Mouse (Mus musculus): ENCODE measurements around the gene Mypn. TPM values are rescaled to one million over a fixed set of nuclear protein-coding genes. Genes with fewer than 3 reads are reported as not detected.

Mypn gene
- polyA plus RNA-seq, 1 experiment from 2014 or later, result 1.1 TPM

DNA sequence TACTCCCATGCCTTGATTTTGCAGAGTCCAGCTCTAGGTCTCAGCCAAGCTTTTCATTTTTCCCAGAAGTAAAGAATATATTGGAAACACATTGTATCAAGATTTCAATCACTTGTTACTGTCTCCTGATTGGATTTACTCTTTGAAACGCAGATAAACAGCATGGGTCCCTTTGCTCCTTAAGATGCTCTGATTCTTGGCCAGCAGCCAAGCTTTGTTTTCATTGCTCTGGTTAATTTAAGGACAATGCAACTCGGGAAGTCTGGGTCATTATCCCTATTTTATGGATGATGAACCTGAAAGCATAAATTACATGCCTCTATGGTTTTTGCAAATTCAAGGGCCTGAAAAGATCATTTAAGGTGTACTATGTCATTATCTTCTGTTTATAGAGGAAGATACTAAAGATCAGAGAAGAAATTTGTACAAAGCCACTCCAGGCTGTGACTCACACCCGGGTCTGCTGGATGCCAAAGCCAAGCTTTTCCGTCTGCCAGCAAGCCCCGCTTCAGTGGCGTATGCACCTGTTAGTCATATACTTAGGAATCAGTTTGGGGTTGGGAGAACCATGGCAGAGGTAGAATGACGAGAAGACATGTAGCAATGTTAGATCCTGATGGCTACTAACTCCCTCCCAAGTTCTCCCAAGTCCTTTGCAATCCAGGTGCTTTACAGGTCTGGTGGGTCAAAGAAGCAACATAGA, 17.5 kb upstream of the Mypn start:
- Histone ChIP-seq H3K4me3 (ENCODE audit: low read depth, low read length) (no peak overlapping the region), H3K27me3 (ENCODE audit: control insufficient read depth, insufficient read depth, low read length) (no peaks in the 10 kb centered on the region), H3K27ac (ENCODE audit: low read depth, low read length) (no peak overlapping the region), H3K36me3 (ENCODE audit: control insufficient read depth, insufficient read depth, low read length) (no peaks in the 10 kb centered on the region), H3K4me1 (ENCODE audit: control insufficient read depth, insufficient read depth, low read length) (no peaks in the 10 kb centered on the region), H3K9ac (replicated peaks; ENCODE audit: low read depth, low read length) (no peak overlapping the region), H3K9me3 (ENCODE audit: control insufficient read depth, low read length) (no peaks in the 10 kb centered on the region), H3K4me2 (ENCODE audit: low read depth, low read length) (no peak overlapping the region)
- ATAC-seq (ENCODE audit: low read depth), result no peak
- 49% methylated on average over 7 of the region's 7 CpGs for WGBS

GRCm38 (mm10) chr10:63208871-63209270, 5.1 kb upstream of the Mypn start:
- no peaks in the 10 kb centered on the region for H3K36me3 ChIP-seq (ENCODE audit: control insufficient read depth, insufficient read depth, low read length)
- no peak overlapping the region for H3K9ac ChIP-seq (replicated peaks; ENCODE audit: low read depth, low read length)
- no peak for ATAC-seq (ENCODE audit: low read depth)
- H3K9me3 ChIP-seq (ENCODE audit: control insufficient read depth, low read length), result no peaks in the 10 kb centered on the region
- H3K27me3 ChIP-seq (ENCODE audit: control insufficient read depth, insufficient read depth, low read length), result no peaks in the 10 kb centered on the region
- no peak overlapping the region for H3K4me2 ChIP-seq (ENCODE audit: low read depth, low read length)
- 64% methylated on average over 6 of the region's 6 CpGs for WGBS
- no peak overlapping the region for H3K27ac ChIP-seq (ENCODE audit: low read depth, low read length)
- H3K4me3 ChIP-seq (ENCODE audit: low read depth, low read length), result no peak overlapping the region
- H3K4me1 ChIP-seq (ENCODE audit: control insufficient read depth, insufficient read depth, low read length), result no peaks in the 10 kb centered on the region

DNA sequence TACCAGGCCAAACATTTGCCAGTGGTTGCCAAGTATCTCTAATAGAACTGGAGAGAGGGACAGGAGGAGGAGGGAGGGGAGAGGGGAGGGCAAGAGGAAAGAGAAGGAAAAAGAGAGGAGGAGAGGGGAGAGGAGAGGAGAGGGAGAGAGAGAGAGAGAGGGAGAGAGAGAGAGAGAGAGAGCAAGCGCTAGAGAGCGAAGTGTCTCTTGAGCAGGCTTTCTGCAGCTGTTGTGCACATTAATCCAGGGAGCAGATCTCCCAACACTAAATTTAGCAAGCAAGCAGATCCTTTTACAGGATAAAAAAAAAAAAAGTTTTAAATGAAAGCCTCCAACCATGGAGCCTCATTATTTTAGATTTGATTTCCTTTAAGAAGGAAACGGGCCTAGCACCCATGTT, 750 bp downstream of the Mypn start:
- no peaks in the 10 kb centered on the region for H3K36me3 ChIP-seq (ENCODE audit: control insufficient read depth, insufficient read depth, low read length)
- no peaks in the 10 kb centered on the region for H3K27me3 ChIP-seq (ENCODE audit: control insufficient read depth, insufficient read depth, low read length)
- no peak overlapping the region for H3K27ac ChIP-seq (ENCODE audit: low read depth, low read length)
- 71% methylated on average over 3 of the region's 3 CpGs for WGBS
- no peak overlapping the region for H3K4me3 ChIP-seq (ENCODE audit: low read depth, low read length)
- H3K9me3 ChIP-seq (ENCODE audit: control insufficient read depth, low read length), result no peaks in the 10 kb centered on the region
- no peak for ATAC-seq (ENCODE audit: low read depth)
- no peak overlapping the region for H3K4me2 ChIP-seq (ENCODE audit: low read depth, low read length)
- no peak overlapping the region for H3K9ac ChIP-seq (replicated peaks; ENCODE audit: low read depth, low read length)
- H3K4me1 ChIP-seq (ENCODE audit: control insufficient read depth, insufficient read depth, low read length), result no peaks in the 10 kb centered on the region

- Histone ChIP-seq H3K36me3 (ENCODE audit: control insufficient read depth, insufficient read depth, low read length) (no peaks in the 10 kb centered on the region), H3K27me3 (ENCODE audit: control insufficient read depth, insufficient read depth, low read length) (no peaks in the 10 kb centered on the region), H3K9ac (replicated peaks; ENCODE audit: low read depth, low read length) (no peak overlapping the region), H3K4me1 (ENCODE audit: control insufficient read depth, insufficient read depth, low read length) (no peaks in the 10 kb centered on the region), H3K9me3 (ENCODE audit: control insufficient read depth, low read length) (no peaks in the 10 kb centered on the region), H3K27ac (ENCODE audit: low read depth, low read length) (no peak overlapping the region), H3K4me3 (ENCODE audit: low read depth, low read length) (no peak overlapping the region), H3K4me2 (ENCODE audit: low read depth, low read length) (no peak overlapping the region)
- 83% methylated on average over 8 of the region's 8 CpGs for WGBS
- ATAC-seq (ENCODE audit: low read depth), result no peak
Measured at GRCm38 (mm10) chr10:63201534-63201933, 2.2 kb downstream of the Mypn start.

GRCm38 (mm10) chr10:63199008-63199407, 4.7 kb downstream of the Mypn start:
- no peak for ATAC-seq (ENCODE audit: low read depth)
- WGBS, result 81% methylated on average over 4 of the region's 4 CpGs
- Histone ChIP-seq H3K36me3 (ENCODE audit: control insufficient read depth, insufficient read depth, low read length) (no peaks in the 10 kb centered on the region), H3K4me1 (ENCODE audit: control insufficient read depth, insufficient read depth, low read length) (no peaks in the 10 kb centered on the region), H3K4me3 (ENCODE audit: low read depth, low read length) (no peak overlapping the region), H3K9ac (replicated peaks; ENCODE audit: low read depth, low read length) (no peak overlapping the region), H3K27ac (ENCODE audit: low read depth, low read length) (no peak overlapping the region), H3K9me3 (ENCODE audit: control insufficient read depth, low read length) (no peaks in the 10 kb centered on the region), H3K4me2 (ENCODE audit: low read depth, low read length) (no peak overlapping the region), H3K27me3 (ENCODE audit: control insufficient read depth, insufficient read depth, low read length) (no peaks in the 10 kb centered on the region)

DNA sequence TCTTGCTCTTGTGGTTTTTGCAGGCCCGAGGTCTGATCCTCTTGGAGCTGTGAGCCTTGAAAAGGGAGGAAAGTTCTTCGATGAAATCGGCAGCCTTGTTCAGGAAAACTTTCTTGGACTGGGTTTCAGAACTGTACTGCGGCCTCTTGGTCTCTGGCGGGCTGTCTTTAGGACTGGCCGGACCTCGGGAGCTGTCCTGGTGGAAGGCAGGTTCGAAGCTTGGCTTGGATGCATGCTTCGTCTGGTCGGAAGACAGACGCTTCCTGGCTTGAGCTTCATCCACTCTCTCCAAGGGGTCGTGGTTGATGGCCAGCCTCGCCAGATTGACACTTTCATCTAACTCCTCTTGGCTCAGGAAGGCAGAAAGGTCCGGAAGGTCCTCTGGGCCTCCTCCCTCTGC, 11.0 kb downstream of the Mypn start:
- WGBS, result 87% methylated on average over 14 of the region's 14 CpGs
- H3K4me2 ChIP-seq (ENCODE audit: low read depth, low read length), result no peak overlapping the region
- H3K4me3 ChIP-seq (ENCODE audit: low read depth, low read length), result no peak overlapping the region
- no peaks in the 10 kb centered on the region for H3K36me3 ChIP-seq (ENCODE audit: control insufficient read depth, insufficient read depth, low read length)
- ATAC-seq (ENCODE audit: low read depth), result no peak
- no peaks in the 10 kb centered on the region for H3K4me1 ChIP-seq (ENCODE audit: control insufficient read depth, insufficient read depth, low read length)
- H3K9me3 ChIP-seq (ENCODE audit: control insufficient read depth, low read length), result no peaks in the 10 kb centered on the region
- H3K27me3 ChIP-seq (ENCODE audit: control insufficient read depth, insufficient read depth, low read length), result no peaks in the 10 kb centered on the region
- H3K27ac ChIP-seq (ENCODE audit: low read depth, low read length), result no peak overlapping the region
- H3K9ac ChIP-seq (replicated peaks; ENCODE audit: low read depth, low read length), result no peak overlapping the region

DNA sequence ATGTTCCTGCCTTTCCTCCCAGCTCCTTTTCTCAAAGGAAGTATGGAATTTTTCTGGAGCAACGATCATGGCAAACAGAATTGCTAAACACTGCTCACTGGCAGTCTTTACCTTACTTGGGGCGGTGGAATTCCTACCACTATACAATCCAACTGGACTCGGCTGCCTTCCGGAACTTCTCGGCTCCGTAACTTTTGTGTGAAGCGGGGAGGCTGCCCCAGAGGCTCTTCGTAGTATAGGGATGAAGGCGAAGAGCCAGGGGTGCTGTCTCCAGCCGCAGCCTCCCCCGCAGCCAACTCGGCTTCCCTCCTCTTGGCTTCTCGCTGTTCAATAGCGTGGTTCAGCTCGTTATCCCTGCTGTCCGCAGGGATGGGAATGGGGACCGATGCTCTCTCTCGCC, 11.5 kb downstream of the Mypn start:
- H3K27me3 ChIP-seq (ENCODE audit: control insufficient read depth, insufficient read depth, low read length), result no peaks in the 10 kb centered on the region
- no peak overlapping the region for H3K4me3 ChIP-seq (ENCODE audit: low read depth, low read length)
- H3K9ac ChIP-seq (replicated peaks; ENCODE audit: low read depth, low read length), result no peak overlapping the region
- no peaks in the 10 kb centered on the region for H3K9me3 ChIP-seq (ENCODE audit: control insufficient read depth, low read length)
- 75% methylated on average over 18 of the region's 18 CpGs for WGBS
- no peaks in the 10 kb centered on the region for H3K36me3 ChIP-seq (ENCODE audit: control insufficient read depth, insufficient read depth, low read length)
- no peak overlapping the region for H3K27ac ChIP-seq (ENCODE audit: low read depth, low read length)
- ATAC-seq (ENCODE audit: low read depth), result no peak
- no peak overlapping the region for H3K4me2 ChIP-seq (ENCODE audit: low read depth, low read length)
- no peaks in the 10 kb centered on the region for H3K4me1 ChIP-seq (ENCODE audit: control insufficient read depth, insufficient read depth, low read length)

- Histone ChIP-seq H3K27me3 (ENCODE audit: control insufficient read depth, insufficient read depth, low read length) (no peaks in the 10 kb centered on the region), H3K9me3 (ENCODE audit: control insufficient read depth, low read length) (no peaks in the 10 kb centered on the region), H3K36me3 (ENCODE audit: control insufficient read depth, insufficient read depth, low read length) (no peaks in the 10 kb centered on the region), H3K27ac (ENCODE audit: low read depth, low read length) (no peak overlapping the region), H3K4me2 (ENCODE audit: low read depth, low read length) (no peak overlapping the region), H3K9ac (replicated peaks; ENCODE audit: low read depth, low read length) (no peak overlapping the region), H3K4me1 (ENCODE audit: control insufficient read depth, insufficient read depth, low read length) (no peaks in the 10 kb centered on the region), H3K4me3 (ENCODE audit: low read depth, low read length) (no peak overlapping the region)
- 85% methylated on average over 4 of the region's 4 CpGs for WGBS
- no peak for ATAC-seq (ENCODE audit: low read depth)
Measured at GRCm38 (mm10) chr10:63184451-63184850, 19.3 kb downstream of the Mypn start.

DNA sequence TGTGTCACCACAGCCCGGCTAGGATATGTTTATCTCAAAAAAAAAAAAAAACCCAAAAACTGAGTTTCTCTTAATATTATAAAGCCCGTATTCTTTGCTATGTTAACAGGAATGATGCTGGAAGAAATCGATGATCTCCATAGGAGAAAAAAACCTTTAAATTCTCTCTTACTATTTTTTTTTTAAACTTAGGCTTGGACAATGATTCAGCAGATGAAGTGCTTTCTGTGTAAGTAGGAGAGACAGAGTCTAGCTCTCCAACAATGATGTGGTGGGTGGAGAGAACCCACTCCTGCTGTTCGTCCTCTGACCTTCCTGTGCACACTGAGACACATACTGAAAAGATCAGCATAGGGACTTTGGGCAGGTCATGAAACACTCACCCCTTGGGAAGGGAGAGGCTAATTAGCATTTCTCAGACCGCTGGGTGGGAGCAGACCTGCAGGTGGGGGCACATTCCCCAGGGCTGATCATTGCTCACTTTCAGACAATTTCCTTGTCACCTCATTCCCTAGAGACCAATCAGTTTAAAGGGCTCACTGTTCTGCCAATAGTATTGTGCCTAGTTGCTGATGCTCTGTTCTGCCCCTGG, 21.5 kb downstream of the Mypn start:
- 71% methylated on average over 5 of the region's 5 CpGs for WGBS
- H3K4me2 ChIP-seq (ENCODE audit: low read depth, low read length), result no peak overlapping the region
- no peaks in the 10 kb centered on the region for H3K4me1 ChIP-seq (ENCODE audit: control insufficient read depth, insufficient read depth, low read length)
- H3K27me3 ChIP-seq (ENCODE audit: control insufficient read depth, insufficient read depth, low read length), result no peaks in the 10 kb centered on the region
- H3K27ac ChIP-seq (ENCODE audit: low read depth, low read length), result no peak overlapping the region
- no peak for ATAC-seq (ENCODE audit: low read depth)
- no peak overlapping the region for H3K9ac ChIP-seq (replicated peaks; ENCODE audit: low read depth, low read length)
- no peaks in the 10 kb centered on the region for H3K9me3 ChIP-seq (ENCODE audit: control insufficient read depth, low read length)
- no peak overlapping the region for H3K4me3 ChIP-seq (ENCODE audit: low read depth, low read length)
- H3K36me3 ChIP-seq (ENCODE audit: control insufficient read depth, insufficient read depth, low read length), result no peaks in the 10 kb centered on the region
